Mouse (Mus musculus) forebrain, embryonic 11.5 days (tissue): ENCODE measurements around the gene Plrg1. TPM values are rescaled to one million over a fixed set of nuclear protein-coding genes. Genes with fewer than 3 reads are reported as not detected.

Experiments used
- polyA plus RNA-seq: library from polyadenylated mRNA; unstranded; fragments of >200 nt; fragmentation: Nextera tagmentation; extraction: Ambion mirVana; gene quantifications from 2 replicates; pipeline ENCODE4 v1.2.1, GENCODE M21; 2014

The Plrg1 gene
- polyA plus RNA-seq, 1 experiment from 2014 or later, result 129 TPM

Other genes starting within 250 kb of the Plrg1 start
- gene Rbm46, start 179.0 kb upstream of the Plrg1 start, polyA plus RNA-seq, result 2.5 TPM in 2 replicates
- gene Lrat, start 151.5 kb upstream of the Plrg1 start, polyA plus RNA-seq, result not detected in 2 replicates
- not detected in 2 replicates for gene Fgg, start 47.8 kb upstream of the Plrg1 start, polyA plus RNA-seq
- not detected in 2 replicates for gene Fga, start 29.4 kb upstream of the Plrg1 start, polyA plus RNA-seq
- gene Fgb, start 5.7 kb upstream of the Plrg1 start, polyA plus RNA-seq, result not detected in 2 replicates
- gene Dchs2, start 72.4 kb downstream of the Plrg1 start, polyA plus RNA-seq, result 0.05 TPM in 1 of 2 replicates, not detected in the other